Mouse (Mus musculus) mature B cell (primary cell): ENCODE measurements around the gene Sltm.
"Not testable (repeated sequence)": the region's sequence is repeated elsewhere in the genome, so short reads cannot be mapped to it uniquely, and the experiment has no call there.

Experiments
- in situ Hi-C: fragments of 300-500 bp; cut with MboI; formaldehyde crosslinking; loops from 2 replicates; pipeline ENCODE4 v1.14.3; 2019

Gene Sltm

DNA sequence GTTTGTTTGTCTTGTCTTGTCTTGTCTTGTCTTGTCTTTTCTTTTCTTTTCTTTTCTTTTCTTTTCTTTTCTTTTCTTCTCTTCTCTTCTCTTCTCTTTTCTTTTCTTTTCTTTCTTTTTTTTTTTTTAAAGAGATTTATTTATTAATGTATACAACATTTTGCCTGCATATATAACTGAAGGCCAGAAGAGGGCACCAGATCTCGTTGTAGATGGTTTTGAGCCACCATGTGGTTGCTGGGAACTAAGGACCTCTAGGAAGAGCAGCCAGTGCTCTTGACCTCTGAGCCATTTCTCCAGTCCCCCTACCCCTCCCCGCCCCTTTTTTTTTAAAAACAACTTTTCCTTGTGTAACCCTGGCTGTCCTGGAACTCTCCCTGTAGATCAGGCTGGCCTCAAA, 9.7 kb downstream of the Sltm start:
- in situ Hi-C loops: not testable (repeated sequence)

DNA sequence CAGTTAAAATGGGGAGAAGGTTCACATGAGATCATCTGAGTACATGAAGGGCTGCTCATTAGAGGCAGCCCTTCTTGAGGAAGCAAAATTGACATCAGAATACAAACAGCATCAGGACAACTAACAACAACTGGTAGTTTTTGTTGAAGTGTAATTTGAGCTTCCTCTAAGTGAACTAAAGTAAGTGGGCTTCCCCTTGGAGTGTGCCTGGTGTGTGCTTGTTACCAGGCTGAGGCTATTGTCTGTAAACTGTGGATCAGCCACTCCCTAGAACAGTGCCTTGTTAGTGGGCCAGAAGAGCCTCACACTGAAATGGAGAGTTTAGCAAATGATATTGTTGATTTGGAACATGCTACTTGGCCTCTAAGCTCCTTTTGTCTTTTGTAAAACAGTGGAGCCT, 12.9 kb downstream of the Sltm start:
- in situ Hi-C loops: no loop called here

DNA sequence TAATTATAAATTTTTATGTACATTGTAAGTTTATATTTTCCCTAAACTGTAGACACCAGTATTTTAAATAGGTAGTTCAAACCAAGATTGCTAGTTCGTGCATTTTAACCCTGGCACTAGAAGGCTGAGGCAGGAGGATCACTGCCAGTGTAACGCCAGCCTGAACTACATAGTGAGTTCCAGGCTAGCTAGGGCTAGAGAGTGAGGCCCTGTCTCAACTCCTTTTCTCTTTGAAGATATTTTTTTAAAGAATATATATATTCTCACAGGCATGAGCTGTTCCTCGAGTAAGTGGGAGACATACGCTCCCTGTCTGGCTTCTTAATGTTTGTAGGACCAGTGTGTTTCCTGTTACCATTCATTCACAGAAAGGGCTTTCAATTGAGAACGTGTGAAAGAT, 14.2 kb downstream of the Sltm start:
- in situ Hi-C loops: no loop called here

DNA sequence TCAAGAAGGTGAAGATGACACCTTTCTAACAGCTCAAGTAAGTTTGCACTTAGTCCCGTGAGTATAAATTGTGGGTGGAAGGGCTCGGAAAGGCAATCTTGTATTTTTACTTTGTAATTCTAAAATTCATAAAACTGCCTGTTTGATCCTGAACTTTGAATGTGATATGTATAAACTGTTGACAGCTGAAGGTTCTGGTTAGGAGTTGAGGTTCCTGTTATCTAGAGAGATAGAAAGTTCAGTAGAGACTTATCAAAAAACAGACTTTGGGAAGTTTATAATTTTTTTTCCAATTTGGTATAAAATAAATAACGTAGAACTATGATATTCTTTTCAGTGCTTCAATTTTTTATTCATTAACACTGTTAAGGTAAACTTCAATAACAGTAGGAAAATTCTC, 20.3 kb downstream of the Sltm start:
- in situ Hi-C loops: no loop called here

DNA sequence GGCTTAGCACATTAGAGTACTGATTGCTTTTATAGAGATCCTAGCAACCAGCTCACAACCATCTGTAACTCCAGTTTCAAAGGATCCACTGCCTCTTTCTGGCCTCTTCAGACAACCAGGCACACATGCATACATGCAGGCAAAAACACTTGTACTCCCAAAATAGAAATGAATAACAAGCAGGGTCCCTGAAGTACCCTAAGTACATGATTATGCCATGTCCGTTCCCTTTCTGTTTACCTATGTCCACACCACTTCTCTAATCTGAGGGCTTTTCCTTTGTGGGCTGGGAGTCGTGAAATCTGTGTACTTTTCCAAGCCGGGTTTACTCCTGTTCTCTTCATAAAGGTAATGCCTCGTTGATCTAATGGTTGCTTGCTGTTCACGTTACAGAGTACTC, 25.1 kb downstream of the Sltm start:
- in situ Hi-C loops: no loop called here

DNA sequence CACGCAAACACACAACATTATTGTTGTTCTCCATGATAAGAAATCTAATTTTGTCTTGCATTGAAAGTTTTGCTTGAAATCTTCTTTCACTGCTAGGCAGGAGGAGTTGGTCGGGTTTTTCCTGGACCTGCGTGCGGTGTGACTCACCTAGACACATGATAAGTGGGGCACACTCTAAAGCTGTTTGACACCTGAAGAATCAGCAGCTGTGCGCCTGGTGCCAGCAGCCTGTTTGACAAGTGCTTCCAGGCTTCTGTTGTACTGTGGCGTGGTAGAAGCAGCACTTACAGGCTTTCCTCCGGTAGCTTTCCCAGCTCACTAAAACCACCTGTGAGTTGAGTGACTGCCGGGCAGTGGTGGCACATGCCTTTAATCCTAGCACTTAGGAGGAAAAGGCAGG, 27.8 kb downstream of the Sltm start:
- in situ Hi-C loops: no loop called here

DNA sequence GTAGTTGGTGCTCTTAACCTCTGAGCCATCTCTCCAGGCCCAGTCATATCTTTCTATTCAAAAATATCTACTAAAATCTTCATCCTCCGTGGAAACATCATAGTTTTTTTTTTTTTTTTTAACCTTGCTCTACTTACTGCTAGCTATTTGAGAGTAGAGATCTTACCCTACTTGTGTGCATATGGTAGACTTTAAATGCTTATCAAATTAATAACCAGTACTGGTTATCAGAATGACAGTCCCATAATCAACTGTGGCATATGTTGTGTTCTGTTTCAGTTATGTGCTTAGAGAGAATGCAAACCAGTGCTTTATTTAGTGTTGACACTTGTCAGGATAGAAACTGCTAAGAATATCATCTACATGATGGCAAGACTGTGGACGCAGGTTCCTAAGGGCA, 35.6 kb downstream of the Sltm start:
- in situ Hi-C loops: no loop called here

DNA sequence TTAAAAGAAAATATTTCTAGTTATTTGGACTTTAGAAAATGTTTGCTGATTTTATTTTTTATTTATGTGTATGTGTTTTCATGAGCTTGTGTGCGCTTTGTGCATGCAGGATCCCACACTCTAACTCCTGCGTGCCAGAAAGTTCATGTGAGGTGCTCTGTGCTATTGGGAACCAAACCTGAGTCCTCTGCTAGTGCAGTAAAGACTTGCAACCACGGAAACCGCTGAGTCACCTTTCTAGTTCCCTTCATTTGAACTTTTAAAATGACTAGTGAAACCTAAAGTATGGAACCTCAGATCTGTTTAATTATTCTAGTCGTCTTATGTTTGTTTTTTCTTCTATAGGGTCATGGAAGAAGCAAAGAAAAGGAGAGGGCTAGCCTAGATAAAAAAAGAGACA, 38.4 kb downstream of the Sltm start:
- in situ Hi-C loops: no loop called here

DNA sequence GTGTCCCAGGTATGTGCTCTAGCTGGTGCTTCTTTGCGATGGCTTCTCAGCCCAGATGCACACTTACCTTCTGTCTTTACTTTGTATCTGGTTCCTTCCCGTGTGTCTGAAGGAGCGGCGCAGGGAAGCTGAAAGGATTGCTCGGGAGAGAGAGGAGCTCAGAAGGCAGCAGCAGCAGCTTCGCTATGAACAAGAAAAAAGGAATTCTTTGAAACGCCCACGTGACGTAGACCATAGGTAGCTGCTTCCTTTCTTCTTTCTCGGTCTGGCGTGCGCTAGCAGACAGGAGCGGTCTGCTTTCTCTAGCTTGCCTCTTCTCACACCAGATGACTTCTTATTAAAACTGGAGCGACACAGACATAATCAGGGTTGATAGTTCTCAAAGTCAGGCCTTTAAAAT, 42.1 kb downstream of the Sltm start:
- in situ Hi-C loops: no loop called here

DNA sequence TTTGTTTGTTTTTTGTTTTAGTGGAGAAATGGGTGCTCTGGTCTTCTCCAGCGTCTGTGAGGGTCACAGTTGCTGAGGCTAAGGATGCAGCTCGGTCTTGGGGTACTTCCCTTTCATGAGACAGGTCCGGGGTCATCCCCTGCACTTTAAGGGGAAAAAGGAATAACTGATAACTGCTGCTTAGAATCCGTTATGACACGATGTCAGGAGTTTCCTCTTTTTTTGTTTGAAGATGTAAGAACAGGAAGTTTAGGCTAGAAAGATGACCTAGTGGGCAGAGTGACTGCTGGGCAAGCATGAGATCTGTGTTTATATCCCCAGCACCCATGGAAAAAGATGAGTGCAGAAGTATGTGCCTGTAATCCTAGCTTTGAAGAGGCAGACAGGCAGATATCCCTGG, 42.6 kb downstream of the Sltm start:
- in situ Hi-C loops: no loop called here

DNA sequence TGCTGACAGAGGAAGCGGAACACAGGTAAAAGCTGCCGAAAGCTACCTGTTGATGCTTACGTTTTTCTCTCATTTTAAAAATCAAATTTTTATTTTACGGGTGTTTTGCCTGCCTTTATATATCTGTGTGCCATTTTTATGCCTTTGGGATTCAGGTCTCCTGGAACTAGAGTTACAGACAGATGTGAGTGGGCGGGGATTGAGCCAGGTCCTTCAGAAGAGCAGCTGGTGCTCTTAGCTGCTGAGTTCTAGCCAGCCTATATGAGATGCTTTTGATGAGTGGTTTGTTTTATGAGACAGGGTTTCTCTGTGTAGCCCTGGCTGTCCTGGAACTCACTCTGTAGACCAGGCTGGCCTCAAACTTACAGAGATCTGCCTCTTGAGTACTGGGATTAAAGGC, 44.6 kb downstream of the Sltm start:
- in situ Hi-C loops: no loop called here

DNA sequence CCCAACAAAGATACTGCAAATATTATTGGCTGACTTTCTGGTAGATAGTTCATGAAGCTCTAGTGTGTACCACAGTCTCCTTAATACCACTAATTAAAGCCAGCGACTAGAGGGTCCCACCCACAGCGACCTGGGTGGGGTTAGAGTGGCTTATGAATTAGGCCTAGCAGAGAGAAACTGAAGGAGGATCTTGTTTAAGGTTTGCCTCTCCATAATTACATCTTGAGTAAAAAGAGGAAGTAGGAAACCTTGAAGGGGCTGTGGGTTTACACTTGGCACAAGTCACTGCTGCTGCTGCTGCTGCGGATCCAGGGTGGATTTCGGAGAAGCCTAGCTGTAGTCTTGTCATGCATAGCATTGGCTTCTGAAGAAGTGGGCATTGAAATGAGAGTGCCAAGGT, 48.2 kb downstream of the Sltm start:
- in situ Hi-C loops: no loop called here

DNA sequence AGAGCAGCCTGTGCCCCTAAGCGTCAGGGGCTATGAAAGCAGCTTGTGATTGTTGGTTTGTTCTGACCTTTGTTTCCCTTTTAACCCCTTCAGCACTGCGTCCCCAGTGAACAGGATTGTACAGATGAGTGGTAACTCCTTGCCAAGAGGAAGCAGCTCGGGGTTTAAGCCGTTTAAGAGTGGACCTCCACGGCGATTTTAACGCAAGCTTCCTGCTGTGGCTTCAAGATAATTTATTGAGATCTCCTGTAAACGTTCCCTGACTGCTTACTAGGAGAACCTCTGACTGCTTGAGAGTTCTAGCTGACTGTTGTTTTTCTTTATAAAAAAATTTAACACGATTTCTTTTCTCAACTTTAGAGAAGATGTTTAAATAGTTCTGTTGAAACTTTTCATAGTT, 48.9 kb downstream of the Sltm start:
- in situ Hi-C loops: no loop called here

DNA sequence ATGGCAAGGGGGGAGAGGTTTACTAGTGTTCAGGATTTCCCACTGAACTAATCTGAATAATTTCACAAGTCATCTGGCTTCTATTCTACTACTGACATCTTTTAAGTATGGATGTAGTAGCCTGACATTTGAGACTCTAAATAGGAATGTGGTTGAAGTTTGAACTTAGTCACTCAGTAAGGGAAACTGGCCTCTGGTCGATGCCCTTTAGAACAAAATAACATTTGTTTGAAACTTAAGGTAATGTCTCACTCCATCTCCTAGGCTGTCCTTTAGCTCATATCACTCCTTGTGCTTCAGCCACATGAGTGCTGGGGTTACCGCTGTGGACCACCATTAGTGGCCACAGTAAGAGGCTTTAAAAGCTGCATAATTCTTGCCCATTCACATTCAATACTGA, 55.7 kb downstream of the Sltm start:
- in situ Hi-C loops: no loop called here

DNA sequence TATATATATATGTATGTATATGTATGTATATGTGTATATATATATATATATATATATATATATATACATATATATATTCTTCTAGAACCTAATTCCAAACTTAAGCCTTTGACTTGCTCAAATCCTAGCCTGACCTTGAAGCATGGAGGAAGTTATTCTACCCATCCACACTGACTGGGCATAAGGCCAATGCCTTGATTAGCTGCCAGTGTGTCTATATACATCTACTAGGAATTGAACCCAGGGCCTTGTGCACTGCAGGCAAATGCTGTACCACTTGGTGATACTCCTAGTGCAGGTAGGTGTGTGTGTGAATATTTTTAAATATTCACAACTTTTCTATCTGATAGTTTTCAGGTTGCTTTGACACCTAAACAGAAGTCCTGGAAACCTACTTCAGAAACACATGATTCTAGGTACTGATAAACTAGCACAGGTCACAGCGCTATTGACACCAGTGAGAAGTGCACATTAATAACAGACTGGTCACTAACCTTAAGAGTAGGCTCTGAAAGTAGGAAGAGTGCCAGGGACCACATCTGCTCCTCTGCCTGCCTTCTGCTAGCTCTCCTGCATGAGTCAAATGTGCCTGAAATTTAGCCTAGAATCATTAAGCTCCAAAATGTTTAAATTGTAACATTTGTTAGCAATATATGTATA, 59.8 kb downstream of the Sltm start:
- in situ Hi-C loops: no loop called here

DNA sequence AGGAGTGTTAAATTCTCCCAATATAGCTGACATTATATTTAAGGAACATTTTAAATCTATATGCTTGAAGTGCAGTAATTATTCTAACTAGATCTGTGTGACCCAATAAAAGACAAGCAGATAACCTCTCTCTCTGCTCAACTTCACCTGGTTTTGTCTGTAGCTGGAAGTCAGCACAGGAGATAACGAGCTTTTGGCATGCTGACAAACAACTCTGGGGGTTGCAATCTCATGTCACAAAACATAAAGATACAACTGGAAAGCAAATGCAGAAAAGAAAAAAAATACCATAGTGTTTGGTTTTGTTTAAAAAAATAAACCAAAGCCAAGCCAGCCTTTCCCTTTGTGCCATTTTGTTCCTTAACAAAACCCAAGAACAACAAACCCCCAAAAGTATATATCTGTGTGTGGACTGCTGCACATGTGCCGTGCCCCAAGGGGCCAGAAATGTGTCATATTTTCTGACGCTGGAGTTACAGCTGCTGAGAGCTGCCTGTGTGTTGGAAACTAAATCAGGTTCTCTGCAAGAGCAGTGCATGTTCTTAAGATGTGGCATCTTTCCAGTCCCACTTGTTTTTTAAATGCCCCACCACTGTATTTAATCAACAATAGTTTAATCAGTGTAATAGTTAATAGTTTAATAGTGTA, 68.6 kb downstream of the Sltm start:
- in situ Hi-C loops: no loop called here

DNA sequence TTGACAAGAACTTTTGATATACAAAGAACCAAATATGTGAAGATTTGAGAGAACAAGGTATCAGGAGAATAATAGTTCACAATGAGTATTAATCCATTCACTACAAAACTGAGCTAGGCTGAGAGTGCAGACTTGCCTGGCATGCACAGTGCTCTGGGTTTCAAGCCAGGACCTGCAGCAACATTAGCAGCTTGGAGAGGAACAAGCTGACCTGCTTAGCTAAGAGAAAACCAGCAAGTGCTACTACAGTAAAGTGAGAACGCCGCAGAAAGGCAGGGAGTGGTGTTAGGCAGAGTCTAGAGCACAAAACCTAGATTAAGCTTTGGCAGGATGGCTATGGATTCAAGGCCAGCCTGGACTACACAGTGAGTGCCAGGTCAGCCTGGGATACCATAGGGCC, 87.2 kb downstream of the Sltm start:
- in situ Hi-C loops: no loop called here

DNA sequence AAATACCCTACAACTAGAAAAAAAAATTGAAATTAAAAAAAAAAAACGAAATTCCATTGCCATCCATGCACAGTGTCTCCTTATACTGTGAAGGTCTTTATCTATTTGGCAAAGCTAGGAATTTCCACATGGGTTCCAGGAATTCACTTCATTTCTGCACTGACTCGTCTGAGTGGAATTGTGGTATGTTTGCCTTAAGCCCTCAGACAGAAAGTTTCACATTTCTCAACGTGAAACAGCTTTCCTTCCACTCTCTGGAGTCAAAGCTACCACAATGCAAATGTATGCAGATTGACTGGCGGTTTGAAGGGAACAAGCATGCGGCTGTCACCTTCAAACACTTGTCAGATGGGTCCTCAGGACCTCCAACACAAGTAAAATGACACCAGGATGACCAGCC, 89.1 kb downstream of the Sltm start:
- in situ Hi-C loops: no loop called here

DNA sequence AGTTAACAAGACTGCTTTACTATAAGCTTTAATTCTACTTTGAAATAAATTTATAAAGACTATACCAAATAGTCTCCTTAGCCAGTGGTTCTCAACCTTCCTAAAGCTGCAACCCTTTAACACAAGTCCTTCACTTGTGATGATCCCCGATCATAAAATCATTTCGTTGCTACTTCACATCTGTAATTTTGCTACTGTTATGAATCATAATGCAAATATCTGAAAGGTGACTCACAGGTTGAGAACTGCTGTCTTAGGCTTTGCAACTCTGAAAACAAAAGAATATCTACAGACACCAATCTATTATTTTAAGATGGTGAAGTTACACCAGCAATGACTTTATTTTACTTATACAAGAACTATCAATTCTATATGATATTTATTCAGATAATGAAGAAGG, 94.2 kb downstream of the Sltm start:
- in situ Hi-C loops: no loop called here
